Mouse (Mus musculus) spleen, adult 12 weeks (tissue): Measurements from ENCODE around the gene Grxcr1.

ENCODE experiments used
- DNase-seq: peaks from one replicate; pipeline ENCODE4 v3.0.0; 2022; ENCODE audit warnings: low spot score

Gene Grxcr1

DNA sequence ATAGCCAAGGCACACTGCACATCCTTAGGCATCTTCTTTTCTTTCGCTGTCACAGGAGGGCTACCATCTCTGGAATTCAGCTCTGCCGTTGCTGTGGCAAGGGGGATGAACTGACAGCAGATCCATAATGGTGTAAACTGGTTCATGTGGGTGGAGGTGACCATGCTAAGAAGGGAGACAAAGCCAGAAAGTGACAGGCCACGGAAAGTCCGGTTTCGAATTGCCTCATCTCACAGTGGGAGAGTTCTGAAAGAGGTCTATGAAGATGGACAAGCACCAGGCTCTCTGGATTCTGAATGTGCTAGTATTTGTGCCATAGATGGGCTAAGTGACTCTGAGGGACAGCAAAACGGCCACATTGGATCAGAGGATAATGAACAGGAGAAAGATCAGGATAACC is at the start of gene Grxcr1:
TSS of gene Grxcr1 (plus strand) at position 92 of the 400 bp plus-strand sequence.
- no peak for DNase-seq

- no peak for DNase-seq
Measured at GRCm38 (mm10) chr5:67981946-67982526, 49.6 kb upstream of the Grxcr1 start.

DNA sequence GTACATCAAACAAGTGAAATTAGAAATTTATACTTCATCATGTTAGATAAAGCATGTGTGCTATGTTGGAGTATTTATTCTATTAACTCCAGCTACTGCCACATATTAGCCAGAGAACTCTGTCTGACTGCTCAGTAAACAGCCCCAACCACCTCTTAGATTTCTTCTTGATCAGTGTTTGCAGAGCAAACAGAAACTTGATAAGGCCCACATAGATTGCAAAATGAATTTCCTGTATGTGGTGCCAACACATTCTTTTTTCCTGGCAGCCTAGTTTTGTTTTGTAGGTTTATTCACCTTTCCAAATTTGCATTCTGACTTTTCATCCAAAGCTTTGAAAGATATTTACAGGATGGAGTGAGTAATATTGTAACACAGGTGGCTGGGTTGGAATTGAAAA is 41.2 kb upstream of the Grxcr1 start:
- no peak for DNase-seq

GRCm38 (mm10) chr5:68002611-68003010 is 29.0 kb upstream of the Grxcr1 start:
- DNase-seq, result no peak

- DNase-seq, result no peak
Measured at GRCm38 (mm10) chr5:68003904-68004303, 27.7 kb upstream of the Grxcr1 start.

GRCm38 (mm10) chr5:68004419-68004818 is 27.2 kb upstream of the Grxcr1 start:
- no peak for DNase-seq

DNA sequence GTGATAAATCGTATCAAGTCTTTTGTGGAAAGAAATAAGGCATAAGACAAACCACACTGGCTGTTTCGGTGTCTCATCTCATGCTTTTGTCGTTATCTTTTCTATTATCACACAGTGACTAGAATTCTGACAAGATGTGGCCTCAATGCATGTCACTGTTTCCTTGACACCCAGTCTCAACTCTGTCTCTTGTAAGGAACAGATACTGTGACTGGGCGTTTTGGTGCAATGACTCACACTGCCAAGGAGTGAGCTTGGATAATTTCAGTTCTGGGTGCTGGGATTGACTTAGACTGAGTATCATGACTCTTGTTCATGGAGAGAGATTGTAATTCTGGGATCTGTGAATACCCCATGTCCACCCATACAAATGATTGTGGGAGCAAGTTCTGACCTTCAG is 24.6 kb upstream of the Grxcr1 start:
- no peak for DNase-seq

DNA sequence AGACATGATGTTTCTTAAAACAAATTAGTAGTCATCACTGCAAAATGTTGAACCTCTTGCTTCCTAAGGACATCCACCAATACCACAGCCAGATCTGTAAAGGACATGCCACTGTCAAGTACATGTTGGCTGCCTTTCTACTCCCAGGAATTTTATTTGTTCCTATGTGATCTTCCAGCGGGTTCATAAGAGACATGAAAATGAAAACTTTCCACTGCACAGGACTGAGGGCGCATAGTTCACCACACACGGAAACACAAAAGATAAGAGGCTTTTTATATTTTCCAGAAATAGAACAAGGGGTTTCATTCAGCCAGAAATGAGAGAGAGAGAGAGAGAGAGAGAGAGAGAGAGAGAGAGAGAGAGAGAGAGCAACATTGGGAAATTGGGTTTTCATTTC is 20.1 kb upstream of the Grxcr1 start:
- no peak for DNase-seq

GRCm38 (mm10) chr5:68012618-68013017 is 19.0 kb upstream of the Grxcr1 start:
- DNase-seq, result peak; percentile 55

DNA sequence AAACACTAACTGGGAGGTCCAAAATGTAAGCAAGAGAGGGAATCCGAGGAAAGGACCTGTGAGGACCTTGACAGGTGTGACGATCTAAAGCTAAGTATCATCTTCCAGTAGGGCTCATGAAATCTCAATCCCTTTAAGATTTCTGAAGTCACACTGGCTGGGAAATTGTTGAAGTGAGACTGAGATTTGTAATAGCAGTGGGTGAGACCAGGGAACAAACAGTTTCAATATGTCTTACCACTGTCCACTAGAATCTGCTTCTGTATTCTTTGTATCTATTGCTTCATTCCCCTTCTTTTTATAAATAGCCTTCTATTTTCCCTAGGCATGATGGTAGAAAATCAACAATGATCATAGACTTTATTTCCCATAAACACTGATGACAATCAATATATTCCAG is 10.8 kb upstream of the Grxcr1 start:
- DNase-seq, result no peak

DNA sequence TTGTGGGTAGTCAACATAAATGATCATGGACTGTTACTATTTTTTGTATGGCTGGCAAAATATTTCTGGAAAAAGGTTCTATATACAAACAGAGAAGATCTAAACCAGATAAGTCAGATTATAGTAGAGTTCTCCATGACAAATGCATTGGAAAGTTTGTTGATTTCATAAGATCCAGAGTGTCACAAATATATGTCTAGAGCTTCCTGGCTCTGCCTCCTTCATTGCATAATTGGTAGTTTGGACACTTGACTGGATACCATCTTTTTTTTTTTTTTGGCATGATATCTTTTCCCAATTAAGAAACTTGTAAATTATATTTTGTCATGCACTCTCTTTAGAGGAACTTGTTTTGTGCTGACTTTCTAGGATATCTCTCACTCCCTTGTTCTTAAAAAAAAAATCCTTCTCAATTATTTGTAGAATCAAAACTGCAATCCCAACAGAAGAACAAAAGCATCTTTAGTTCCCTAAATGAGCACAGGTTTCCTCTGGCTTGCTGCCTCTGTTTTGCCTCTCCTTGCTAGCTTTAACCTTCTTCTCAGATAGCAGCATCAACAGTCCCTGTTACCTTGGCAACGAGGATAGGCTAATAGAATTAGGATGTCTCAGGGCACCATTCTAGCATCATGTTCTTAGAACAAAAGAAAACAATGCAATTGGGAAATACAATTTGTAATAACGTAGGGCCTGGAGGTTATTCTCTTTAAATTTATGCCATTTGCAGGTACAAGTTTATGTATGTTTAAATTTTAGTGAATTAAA is 4.8 kb upstream of the Grxcr1 start:
- DNase-seq, result no peak

DNA sequence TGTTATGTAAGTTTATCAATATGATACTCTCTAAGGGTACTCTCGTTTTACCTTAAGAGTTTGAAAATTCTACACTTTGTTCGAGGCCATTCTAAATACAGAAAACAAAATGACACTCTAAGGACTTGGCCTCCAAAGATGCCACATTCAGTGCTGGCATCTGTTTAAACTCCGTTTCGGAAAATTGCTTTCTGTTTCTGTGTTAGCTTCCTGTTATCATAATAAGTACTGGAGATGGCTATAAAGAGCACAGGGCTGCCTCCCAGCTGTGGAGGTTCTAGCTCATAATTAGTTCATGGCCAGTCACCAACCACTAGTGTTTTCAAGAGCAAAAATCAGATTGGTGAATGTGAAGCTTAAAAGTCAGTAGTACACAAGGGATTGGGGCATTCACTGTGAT is 4.2 kb upstream of the Grxcr1 start:
- no peak for DNase-seq

- DNase-seq, result no peak
Measured at GRCm38 (mm10) chr5:68033345-68033744, 1.7 kb downstream of the Grxcr1 start.

GRCm38 (mm10) chr5:68039077-68039476 is 7.4 kb downstream of the Grxcr1 start:
- DNase-seq, result no peak

DNA sequence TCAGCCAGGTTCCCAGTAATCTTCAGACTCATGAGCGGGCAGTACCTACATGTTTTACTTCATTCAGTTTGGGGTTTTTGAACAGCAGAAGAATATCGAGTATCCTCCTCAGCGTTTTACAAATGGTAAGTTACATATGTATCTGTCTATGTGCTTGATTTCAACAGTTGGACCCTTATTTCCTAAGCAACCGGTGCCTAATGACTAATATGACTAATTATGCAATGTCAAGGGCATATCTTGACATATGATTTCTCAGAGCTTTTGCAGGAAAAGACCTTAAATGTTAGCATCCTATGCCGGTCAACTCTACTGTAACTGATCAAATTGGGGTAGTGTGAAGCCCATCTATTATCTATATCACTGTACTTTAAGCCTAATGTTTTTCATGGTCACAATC is 11.7 kb downstream of the Grxcr1 start:
- DNase-seq, result no peak

DNA sequence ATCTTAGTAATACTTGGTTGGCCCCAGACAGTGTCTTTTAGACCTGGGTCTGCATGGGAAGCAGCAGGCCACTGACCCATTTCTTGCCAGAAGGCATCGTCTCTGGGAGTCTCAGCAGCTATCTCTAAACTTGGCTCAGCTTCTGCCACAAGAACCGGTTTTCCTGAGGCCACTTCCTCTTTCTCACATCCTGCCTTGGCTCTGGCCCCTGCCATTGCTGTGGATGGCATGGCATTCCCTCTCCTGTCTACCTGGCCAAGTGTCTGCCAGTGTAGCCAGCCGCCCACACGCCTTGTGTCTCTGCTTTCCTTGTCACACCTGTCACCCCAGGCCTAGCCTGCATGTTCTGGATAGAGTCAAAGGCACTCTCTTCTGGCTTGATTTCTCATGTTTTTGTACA is 17.1 kb downstream of the Grxcr1 start:
- DNase-seq, result no peak

DNA sequence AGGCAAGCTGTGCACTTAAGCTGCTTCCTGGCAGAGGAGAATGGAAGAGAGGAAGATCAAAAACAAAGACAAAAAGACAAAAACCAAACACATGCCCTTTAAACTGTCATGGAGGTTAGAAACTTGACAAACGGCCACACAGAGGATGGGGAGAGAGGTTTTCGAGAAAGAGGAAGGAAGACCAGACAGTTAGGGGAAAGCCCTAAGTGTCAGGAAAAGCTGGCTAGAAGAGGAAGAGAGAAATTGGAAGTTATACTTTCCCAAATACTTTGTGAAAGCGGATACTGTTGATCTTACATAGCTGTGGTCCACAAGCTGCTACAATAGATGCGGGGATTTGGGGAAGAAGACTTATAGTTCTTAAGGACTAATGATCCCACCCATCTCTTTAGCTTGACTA is 17.9 kb downstream of the Grxcr1 start:
- DNase-seq, result no peak

GRCm38 (mm10) chr5:68051101-68051500 is 19.5 kb downstream of the Grxcr1 start:
- DNase-seq, result no peak

DNA sequence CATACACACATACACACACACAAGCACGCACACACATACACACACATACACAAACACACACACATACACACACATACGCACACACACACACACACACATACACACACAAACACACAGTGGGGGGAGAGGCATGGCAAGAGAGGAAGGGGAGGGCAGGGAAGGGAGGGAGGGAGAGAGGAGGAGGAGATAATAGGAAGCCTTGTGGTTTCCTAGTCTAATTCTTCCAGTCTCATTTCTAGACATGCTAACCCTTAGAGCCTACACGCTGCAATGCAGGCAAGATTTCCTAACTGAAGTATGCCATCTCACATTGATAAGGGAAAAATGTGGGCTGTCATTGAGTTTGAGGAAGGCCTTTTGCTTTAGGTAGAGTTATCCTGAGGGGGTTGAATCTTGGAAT is 25.9 kb downstream of the Grxcr1 start:
- DNase-seq, result no peak

DNA sequence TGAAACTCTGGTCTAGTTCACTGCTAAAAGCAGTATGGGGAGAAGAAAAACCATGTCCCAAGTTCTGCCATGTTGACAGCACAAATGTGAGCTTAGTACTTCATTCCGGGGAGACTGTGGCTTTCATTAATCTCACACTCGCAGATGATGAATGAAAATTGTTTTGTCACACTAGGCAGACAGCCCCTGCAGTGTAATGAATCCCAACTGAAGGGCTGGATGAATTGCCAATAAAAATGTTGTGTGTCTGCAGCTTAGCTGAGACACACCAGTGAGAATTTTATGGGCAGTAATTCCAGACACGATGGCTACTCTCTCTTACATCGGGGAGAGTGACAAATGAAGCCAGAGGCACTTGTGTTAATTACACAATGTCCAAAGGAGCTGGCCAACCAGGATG is 37.1 kb downstream of the Grxcr1 start:
- DNase-seq, result no peak

DNA sequence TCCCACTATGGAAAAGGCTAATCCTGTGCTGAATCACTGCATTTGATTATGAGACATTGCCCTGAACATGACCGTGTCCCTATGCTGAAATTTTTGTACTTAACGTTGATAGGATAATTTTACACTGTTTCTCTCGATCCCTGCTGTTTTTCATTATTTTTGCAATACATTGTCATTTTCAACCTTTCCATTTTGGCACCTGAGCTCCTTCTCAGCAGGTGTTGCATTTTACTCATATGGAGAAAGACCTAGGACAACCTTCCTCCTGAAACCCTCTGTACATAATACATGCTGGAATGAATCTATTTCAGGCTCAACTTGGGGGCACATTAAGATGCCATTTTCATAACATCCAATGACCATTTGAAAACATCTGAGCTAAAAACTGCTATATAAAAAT is 38.7 kb downstream of the Grxcr1 start:
- DNase-seq, result no peak

DNA sequence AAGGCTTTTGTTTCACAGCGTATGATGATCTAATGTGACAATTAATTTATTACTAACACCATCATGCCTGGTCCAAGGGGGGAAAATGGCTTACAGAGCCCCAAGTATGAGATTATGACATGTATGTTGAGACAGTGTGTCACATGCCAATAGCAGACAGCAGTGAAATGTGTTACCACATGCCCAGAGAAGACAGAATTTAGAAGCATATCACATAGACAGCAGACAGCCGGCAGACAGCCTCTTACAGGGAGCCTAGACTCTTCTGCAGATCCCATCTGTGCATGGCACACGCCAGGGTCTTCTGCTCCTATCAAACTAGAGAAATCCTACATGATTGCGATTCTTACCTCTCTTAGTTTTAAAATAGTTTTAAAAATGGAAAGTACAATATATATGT is 40.2 kb downstream of the Grxcr1 start:
- DNase-seq, result no peak

DNA sequence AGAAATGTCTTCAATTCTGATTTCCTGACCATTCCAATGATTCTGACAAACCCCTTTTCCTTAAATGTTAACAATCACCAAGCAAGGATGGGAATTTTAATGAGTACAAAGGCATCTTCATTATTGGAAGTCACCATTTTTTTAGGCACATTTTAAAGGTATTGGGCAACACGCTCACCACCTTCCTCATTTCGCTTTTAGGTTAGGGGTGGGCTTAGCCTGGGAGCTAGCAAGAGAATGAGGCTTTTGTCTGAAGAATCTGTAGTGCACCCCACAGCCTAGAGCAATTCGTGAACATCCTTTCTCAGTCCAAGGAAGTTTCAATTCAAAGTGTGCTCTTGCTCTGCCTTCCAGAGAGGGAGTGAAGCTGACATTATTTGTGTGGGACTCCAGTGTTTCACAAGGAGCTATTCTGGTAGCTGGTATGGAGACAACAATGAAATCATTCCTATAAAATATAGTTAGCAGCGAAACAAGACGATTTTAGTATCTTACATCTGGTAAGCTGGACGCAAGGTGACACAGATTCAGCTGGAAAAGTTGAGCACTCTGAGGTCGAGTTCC is 55.0 kb downstream of the Grxcr1 start:
- DNase-seq, result no peak

DNA sequence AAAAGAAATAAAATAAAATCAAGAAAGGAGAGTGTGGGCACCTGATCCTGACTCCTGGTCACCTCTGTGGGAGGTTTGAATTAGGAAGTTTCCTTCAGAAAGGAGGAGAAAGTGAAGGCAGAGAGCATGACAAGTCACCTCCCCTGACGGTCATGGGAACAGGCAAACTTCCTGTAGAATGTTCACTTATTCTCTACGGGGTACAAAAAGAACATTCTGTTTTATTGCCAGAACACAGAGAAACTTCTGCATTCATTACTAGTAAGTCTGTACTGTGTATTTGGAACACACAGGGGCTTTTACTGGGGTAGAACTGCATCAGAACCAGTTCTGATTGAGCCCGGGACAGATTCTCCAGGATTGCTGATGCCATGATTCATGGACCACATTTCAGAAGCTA is 55.5 kb downstream of the Grxcr1 start:
- no peak for DNase-seq
